Mouse (Mus musculus) small intestine, adult 2 months (tissue): ENCODE data around the gene Atp9a. TPM values are rescaled to one million over a fixed set of nuclear protein-coding genes. Genes with fewer than 3 reads are reported as not detected.

Experiments used
- H3K27ac ChIP-seq: fragments of 200-500 bp; 2 replicates; pipeline ENCODE4 v1.5.1; 2012; ENCODE audit warnings: low read depth, low read length, control low read depth, inconsistent platforms; ENCODE audit not compliant: insufficient read depth
- H3K27me3 ChIP-seq: fragments of 200-500 bp; 2 replicates; pipeline ENCODE4 v1.6.1; 2012; ENCODE audit warnings: mild to moderate bottlenecking, moderate library complexity, low read length, inconsistent platforms; ENCODE audit not compliant: control insufficient read depth, insufficient read depth
- H3K36me3 ChIP-seq: fragments of 200-500 bp; 2 replicates; pipeline ENCODE4 v1.6.1; 2012; ENCODE audit warnings: mild to moderate bottlenecking, low read length, control low read depth, inconsistent platforms; ENCODE audit not compliant: control insufficient read depth, insufficient read depth
- H3K4me1 ChIP-seq: fragments of 200-500 bp; 2 replicates; pipeline ENCODE4 v1.6.1; 2012; ENCODE audit warnings: low read length, inconsistent platforms, mixed read lengths; ENCODE audit not compliant: control insufficient read depth, insufficient read depth, insufficient read length
- H3K4me3 ChIP-seq: fragments of 200-500 bp; 2 replicates; pipeline ENCODE4 v1.5.1; 2012; ENCODE audit warnings: low read depth, mild to moderate bottlenecking, control low read depth, inconsistent platforms, low read length, moderate library complexity
- CTCF ChIP-seq: fragments of 200-500 bp; IDR thresholded peaks from 2 replicates; pipeline ENCODE4 v1.5.1; 2012; ENCODE audit warnings: low read depth, mild to moderate bottlenecking, control low read depth, inconsistent platforms, low read length, moderate library complexity, mixed read lengths; ENCODE audit not compliant: insufficient replicate concordance, insufficient read length; ENCODE audit errors: extremely low read depth
- POLR2A ChIP-seq: fragments of 200-500 bp; IDR thresholded peaks from 2 replicates; pipeline ENCODE4 v1.6.1; 2012; ENCODE audit warnings: low read depth, mild to moderate bottlenecking, control low read depth, inconsistent platforms, low read length, moderate library complexity
- WGBS: fragments of 180-500 bp; shearing (Covaris S2); methylation state at CpG from one replicate; pipeline ENCODE4 v1.1.7; 2018; 5-methylcytosine and 5-hydroxymethylcytosine counted together
- polyA plus RNA-seq: library from polyadenylated mRNA; depleted of rRNA; stranded (reverse); fragments of >200 nt; gene quantifications from 2 replicates; pipeline ENCODE4 v1.2.3, GENCODE M21; 2012

Gene Atp9a
- polyA plus RNA-seq, 1 experiment = 196 TPM

DNA sequence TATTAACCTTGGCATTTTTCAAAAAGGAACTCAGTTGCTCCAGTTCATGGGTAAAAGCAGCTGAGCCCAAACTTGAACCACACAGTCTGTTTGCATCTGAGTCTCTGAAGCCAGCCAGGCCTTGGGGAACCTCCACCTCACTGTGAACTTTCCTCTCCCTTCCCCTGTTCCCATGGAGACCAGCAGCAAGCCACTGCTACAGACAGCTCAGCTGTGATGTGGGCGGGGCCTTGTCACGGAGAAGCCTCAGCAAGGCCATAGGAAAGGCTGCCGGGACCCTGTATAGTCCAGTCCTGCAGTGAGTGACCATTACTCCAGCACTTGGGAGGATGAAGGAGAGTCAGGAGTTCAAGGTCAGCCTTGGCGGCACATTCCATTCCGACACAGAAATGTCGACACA, 16.2 kb downstream of the Atp9a start:
- H3K4me1 ChIP-seq = peaks cover 14% of the 10 kb centered on the region
- H3K4me3 ChIP-seq = no peak overlapping the region
- no peaks in the 10 kb centered on the region for H3K27me3 ChIP-seq
- no peak overlapping the region for H3K27ac ChIP-seq
- TF ChIP-seq POLR2A (no peak), CTCF (no peak)
- WGBS = 46% methylated on average over 6 of the region's 6 CpGs
- H3K36me3 ChIP-seq = no peaks in the 10 kb centered on the region

DNA sequence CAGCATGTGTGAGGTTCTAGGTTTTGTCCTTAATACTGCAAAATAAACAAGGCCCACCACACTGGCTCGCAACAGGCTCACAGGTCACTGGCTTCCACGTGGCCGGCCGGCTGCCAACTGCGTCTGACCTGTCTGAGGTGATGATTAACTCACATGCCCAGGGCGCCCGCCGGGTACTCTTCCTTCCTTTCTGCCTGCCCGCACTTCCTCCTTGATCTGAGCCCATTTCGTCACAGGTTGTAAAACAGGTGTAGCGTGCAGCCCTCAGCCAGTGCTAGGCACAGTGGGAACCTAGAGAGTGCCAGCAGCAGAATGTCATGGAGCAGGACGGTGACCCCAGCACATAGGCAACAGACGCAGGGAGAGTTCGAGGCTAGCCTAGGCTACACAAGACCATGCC, 20.9 kb downstream of the Atp9a start:
- H3K4me3 ChIP-seq = no peak overlapping the region
- TF ChIP-seq POLR2A (peak; percentile 22; the same call in 1 of the 2 replicates), CTCF (no peak)
- no peaks in the 10 kb centered on the region for H3K27me3 ChIP-seq
- WGBS = 21% methylated on average over 14 of the region's 14 CpGs
- no peaks in the 10 kb centered on the region for H3K36me3 ChIP-seq
- H3K27ac ChIP-seq = peak overlapping the region; percentile 60
- peaks cover 14% of the 10 kb centered on the region for H3K4me1 ChIP-seq

DNA sequence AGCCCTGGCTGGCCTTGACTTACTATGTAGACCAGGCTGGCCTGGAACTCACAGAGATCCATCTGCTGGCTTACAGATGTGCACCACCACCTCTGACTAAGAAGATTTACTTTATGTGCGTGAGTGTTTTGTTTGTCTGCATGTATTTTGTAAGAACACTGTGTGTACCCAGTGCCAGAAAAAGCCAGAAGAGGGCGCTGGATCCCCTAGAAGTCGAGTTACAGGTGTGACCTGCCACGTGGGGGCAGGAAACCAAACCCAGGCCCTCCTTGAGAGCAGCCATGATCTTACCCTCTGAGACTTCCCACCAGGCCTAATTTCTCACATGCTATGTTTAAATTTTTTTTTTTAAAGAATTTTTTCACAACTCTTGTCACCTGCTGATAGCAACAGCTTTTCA, 22.5 kb downstream of the Atp9a start:
- no peak overlapping the region for H3K4me3 ChIP-seq
- H3K27me3 ChIP-seq = no peaks in the 10 kb centered on the region
- 80% methylated on average over 4 of the region's 4 CpGs for WGBS
- H3K36me3 ChIP-seq = no peaks in the 10 kb centered on the region
- TF ChIP-seq POLR2A = no peak
- no peak for TF ChIP-seq CTCF
- H3K4me1 ChIP-seq = peaks cover 11% of the 10 kb centered on the region
- H3K27ac ChIP-seq = no peak overlapping the region

- H3K4me3 ChIP-seq = no peak overlapping the region
- H3K27me3 ChIP-seq = no peaks in the 10 kb centered on the region
- 82% methylated on average over 10 of the region's 10 CpGs for WGBS
- no peaks in the 10 kb centered on the region for H3K36me3 ChIP-seq
- TF ChIP-seq CTCF = no peak
- peaks cover 10% of the 10 kb centered on the region for H3K4me1 ChIP-seq
- H3K27ac ChIP-seq = no peak overlapping the region
These were observed 23.5 kb downstream of the Atp9a start for GRCm38 (mm10) chr2:168718735-168719134.

DNA sequence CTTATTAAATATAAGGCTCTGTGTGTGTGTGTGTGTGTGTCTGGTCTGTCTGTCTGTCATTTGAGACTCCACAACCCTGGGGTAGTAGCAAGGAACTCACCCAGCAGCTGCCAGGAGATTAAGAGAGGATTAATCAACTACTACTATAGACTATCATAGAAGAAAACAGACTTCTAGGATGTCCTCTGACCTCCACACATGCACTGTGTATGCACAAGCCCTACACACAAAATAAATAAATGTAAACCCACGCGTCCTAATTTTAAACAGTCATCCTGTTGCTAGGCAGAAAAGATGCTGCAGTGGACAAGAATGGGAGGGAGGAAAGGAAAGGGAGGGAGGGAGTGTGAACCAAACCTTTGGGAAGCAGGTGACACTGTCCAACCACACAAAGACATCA, 23.9 kb downstream of the Atp9a start:
- no peaks in the 10 kb centered on the region for H3K36me3 ChIP-seq
- 85% methylated on average over 2 of the region's 2 CpGs for WGBS
- H3K27ac ChIP-seq = no peak overlapping the region
- no peaks in the 10 kb centered on the region for H3K27me3 ChIP-seq
- TF ChIP-seq CTCF (no peak), POLR2A (no peak)
- H3K4me3 ChIP-seq = no peak overlapping the region
- H3K4me1 ChIP-seq = peaks cover 8% of the 10 kb centered on the region

DNA sequence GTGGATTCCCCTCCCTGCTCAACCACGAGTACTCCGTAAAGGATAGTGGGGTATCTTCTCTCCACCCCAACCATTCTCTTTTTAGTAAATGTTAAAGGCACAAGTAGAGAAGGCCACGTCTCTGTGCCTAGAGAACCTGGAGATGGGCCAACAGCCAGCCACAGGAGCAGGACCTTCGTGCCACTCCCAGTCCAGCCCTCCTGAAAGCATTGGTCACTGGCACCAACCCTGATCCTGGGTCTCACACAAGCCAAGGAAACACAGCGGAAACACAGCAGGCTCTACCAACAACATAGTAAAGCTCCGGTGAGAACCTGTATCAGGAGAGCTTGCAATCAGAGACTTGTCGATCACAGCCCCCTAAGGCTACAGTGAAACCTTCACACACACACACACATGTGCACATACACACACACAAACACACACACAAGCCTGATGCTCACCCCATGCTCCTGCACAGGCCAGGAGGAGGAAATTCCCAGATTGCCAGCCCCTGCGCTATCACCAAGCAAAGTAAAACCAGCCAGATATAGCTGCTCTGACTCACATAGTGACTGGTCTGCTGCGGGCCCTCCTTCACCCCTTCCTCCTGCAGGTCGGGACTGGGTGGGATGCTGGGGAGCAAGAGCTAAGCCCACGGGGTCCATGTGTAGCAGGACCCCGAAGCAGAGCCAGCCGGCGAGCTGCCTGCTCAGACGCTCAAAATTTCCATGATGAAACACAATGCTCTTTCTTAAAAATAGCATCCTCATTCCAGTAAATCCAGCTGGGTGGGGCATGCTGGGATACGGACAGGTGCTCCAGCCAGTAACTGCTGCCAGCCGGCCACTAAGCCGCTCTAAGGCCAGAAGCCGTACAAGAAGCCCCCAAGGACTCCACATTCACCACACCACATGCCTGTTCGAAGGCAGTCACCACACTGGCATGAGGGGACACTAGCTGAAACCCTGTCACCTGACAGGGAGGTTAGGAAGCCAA, 29.7 kb downstream of the Atp9a start:
- H3K27me3 ChIP-seq = no peaks in the 10 kb centered on the region
- H3K4me3 ChIP-seq = no peak overlapping the region
- H3K27ac ChIP-seq = no peak overlapping the region
- WGBS = 80% methylated on average over 20 of the region's 20 CpGs
- TF ChIP-seq POLR2A (no peak), CTCF (no peak)
- H3K36me3 ChIP-seq = peaks cover 17% of the 10 kb centered on the region
- 0 out of 2 replicates have a peak, but pooled peaks cover 3% of the 10 kb centered on the region for H3K4me1 ChIP-seq

DNA sequence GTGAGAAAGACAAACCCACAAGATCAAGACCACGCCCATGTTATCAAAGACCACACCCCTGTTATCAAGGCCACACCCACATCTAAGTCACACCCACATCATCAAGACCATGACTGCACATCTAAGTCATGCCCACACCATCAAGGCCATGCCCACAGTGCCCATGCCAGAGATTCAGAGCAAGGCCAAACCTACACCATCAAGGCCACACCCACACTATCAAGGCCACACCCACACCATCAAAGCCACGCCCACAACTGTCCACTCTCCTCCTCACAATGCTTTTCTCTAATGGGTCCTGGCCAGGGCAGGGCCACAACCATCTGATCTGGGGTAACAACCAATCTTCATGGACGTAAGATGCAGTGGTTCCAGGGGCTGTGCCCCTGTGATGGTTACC, 31.2 kb downstream of the Atp9a start:
- Histone ChIP-seq H3K36me3 (peaks cover 25% of the 10 kb centered on the region), H3K27ac (no peak overlapping the region), H3K4me1 (0 out of 2 replicates have a peak, but pooled peaks cover 3% of the 10 kb centered on the region), H3K27me3 (no peaks in the 10 kb centered on the region), H3K4me3 (no peak overlapping the region)
- 63% methylated on average over 3 of the region's 3 CpGs for WGBS
- TF ChIP-seq CTCF (no peak), POLR2A (no peak)

DNA sequence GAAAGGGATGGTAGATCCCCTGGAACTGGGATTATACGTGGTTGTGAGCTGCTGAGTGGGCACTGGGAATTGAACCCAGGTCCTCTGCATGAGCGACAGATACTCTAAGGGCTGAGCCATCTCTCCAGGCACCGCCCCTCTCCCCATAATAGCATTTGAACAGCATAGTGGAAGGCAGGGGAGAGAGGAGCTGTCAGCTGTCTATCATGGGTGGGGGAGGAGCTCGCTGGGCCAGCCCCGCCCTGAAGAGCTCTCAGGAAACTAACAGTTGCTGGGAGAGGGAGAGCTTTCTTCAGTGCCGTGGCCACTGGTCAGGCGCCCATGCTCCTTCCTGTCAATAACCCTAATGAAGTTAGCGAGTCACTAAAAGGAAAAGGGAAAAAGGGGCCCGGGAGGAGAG, 34.4 kb downstream of the Atp9a start:
- 81% methylated on average over 9 of the region's 9 CpGs for WGBS
- no peaks in the 10 kb centered on the region for H3K27me3 ChIP-seq
- TF ChIP-seq CTCF (no peak), POLR2A (no peak)
- no peak overlapping the region for H3K27ac ChIP-seq
- H3K4me3 ChIP-seq = no peak overlapping the region
- 0 out of 2 replicates have a peak, but pooled peaks cover 3% of the 10 kb centered on the region for H3K4me1 ChIP-seq
- peaks cover 47% of the 10 kb centered on the region for H3K36me3 ChIP-seq
